ENCODE assay signal across 12 mouse cellular contexts in the genomic region with DNA sequence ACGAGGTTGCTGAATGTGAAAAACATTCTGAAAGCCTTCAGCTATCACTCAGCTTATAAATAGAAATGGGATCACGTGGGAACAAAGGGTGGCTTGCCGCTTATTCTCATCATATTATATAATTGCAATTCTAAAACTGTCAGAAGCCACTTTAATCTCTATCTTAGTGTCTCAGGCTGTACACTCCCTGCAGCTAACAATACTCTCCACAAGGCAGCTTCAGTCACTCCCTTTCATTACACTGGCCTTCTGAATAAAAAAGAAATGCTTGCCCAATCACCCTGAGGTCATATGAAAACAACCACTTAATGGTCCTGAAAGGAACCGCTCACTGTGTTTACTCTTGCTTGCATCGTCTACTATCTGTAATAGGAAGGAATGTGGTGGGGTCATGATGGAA.
DNase-seq lines count a peak whose midpoint lies in the region; ATAC-seq and TF ChIP-seq lines count a peak whose summit lies in the region.
"Had no signal": no experiment of that assay in that cellular context is flagged by ENCODE, and none has a peak within 500 bp of the region (broad histone marks: within the 10 kb centered on the region; RNA-seq: fewer than 3 reads in every experiment).

No protein-coding gene starts in this region.

- peak overlapping the region; percentile 64; the same call in 1 of the 2 replicates for H3K27ac ChIP-seq in forebrain, postnatal 0 days (ENCODE audit: low read depth, low read length)
- no peak overlapping the region for H3K27ac ChIP-seq in neural tube, embryonic 15.5 days (replicated peaks)
- H3K27ac ChIP-seq: embryonic facial prominence, embryonic 10.5 days; intestine, embryonic 15.5 days; midbrain, embryonic 12.5 days had no signal

- no peak for TF ChIP-seq CTCF in forebrain, postnatal 0 days (IDR thresholded peaks at IDR 0.05; ENCODE audit: low read depth)

- H3K4me3 ChIP-seq in forebrain, postnatal 0 days (ENCODE audit: low read depth, low read length): no peak overlapping the region
- no peak overlapping the region for H3K4me3 ChIP-seq in neural tube, embryonic 15.5 days (replicated peaks)
- H3K4me3 ChIP-seq: embryonic facial prominence, embryonic 10.5 days; intestine, embryonic 15.5 days; midbrain, embryonic 12.5 days had no signal

- H3K4me1 ChIP-seq in forebrain, postnatal 0 days (ENCODE audit: insufficient read depth): peaks cover 7% of the 10 kb centered on the region; the same call in 1 of the 2 replicates
- H3K4me1 ChIP-seq in neural tube, embryonic 15.5 days: no peaks in the 10 kb centered on the region
- H3K4me1 ChIP-seq: intestine, embryonic 15.5 days; midbrain, embryonic 12.5 days had no signal

- peaks cover under 1% of the 10 kb centered on the region; the same call in 1 of the 2 replicates for H3K36me3 ChIP-seq in forebrain, postnatal 0 days (ENCODE audit: insufficient read depth)
- no peaks in the 10 kb centered on the region; the same call in 1 of the 2 replicates for H3K36me3 ChIP-seq in neural tube, embryonic 15.5 days
- H3K36me3 ChIP-seq: embryonic facial prominence, embryonic 10.5 days; intestine, embryonic 15.5 days; midbrain, embryonic 12.5 days had no signal

- H3K27me3 ChIP-seq in forebrain, postnatal 0 days (ENCODE audit: insufficient read depth, low read length): no peaks in the 10 kb centered on the region
- H3K27me3 ChIP-seq in neural tube, embryonic 15.5 days (replicated peaks): no peaks in the 10 kb centered on the region
- H3K27me3 ChIP-seq: intestine, embryonic 15.5 days; midbrain, embryonic 12.5 days had no signal

- H3K9ac ChIP-seq in forebrain, postnatal 0 days: no peak overlapping the region
- no peak overlapping the region for H3K9ac ChIP-seq in neural tube, embryonic 15.5 days (replicated peaks)
- H3K9ac ChIP-seq: intestine, embryonic 15.5 days; midbrain, embryonic 12.5 days had no signal

- ATAC-seq in forebrain, postnatal 0 days: peak; percentile 50; the same call in 1 of the 2 replicates
- no peak for ATAC-seq in neural tube, embryonic 15.5 days (ENCODE audit: low FRiP score)
- no peak for ATAC-seq in megakaryocyte-erythroid progenitor cell, adult 5-6 weeks (replicated peaks; ENCODE audit: low FRiP score, low TSS enrichment, poor library complexity, severe bottlenecking)
- ATAC-seq: intestine, embryonic 15.5 days had no signal

- H3K4me2 ChIP-seq in forebrain, postnatal 0 days (ENCODE audit: low read depth): no peak overlapping the region
- H3K4me2 ChIP-seq in neural tube, embryonic 15.5 days: no peak overlapping the region
- H3K4me2 ChIP-seq: intestine, embryonic 15.5 days; midbrain, embryonic 12.5 days had no signal

- peak; percentile 39 for DNase-seq in layer of hippocampus, adult 9-11 months
- no peak for DNase-seq in layer of hippocampus, adult 9-10 months (ENCODE audit: low spot score)
- DNase-seq in testis, postnatal 14 days (ENCODE audit: low spot score): peak; percentile 17
- no peak for DNase-seq in testis, postnatal 10 days (ENCODE audit: low spot score)
- DNase-seq in forebrain, postnatal 0 days: no peak
- DNase-seq: adrenal gland, postnatal 36 days; cerebellum, adult 8-10 months had no signal

- WGBS in forebrain, postnatal 0 days: 17% methylated on average over 5 of the region's 5 CpGs
- 27% methylated on average over 5 of the region's 5 CpGs for WGBS in neural tube, embryonic 15.5 days

- no peaks in the 10 kb centered on the region for H3K9me3 ChIP-seq in forebrain, postnatal 0 days (ENCODE audit: low read length)
- no peaks in the 10 kb centered on the region for H3K9me3 ChIP-seq in neural tube, embryonic 15.5 days (replicated peaks)
- H3K9me3 ChIP-seq: embryonic facial prominence, embryonic 10.5 days; intestine, embryonic 15.5 days; midbrain, embryonic 12.5 days had no signal

Comparison
In these comparisons a context has a peak if more than half of its experiments do, and no peak if none do; other contexts are left out.
1. DNase-seq: peak in layer of hippocampus, adult 9-11 months (single experiment) and testis, postnatal 14 days (single experiment); none in layer of hippocampus, adult 9-10 months (single experiment), testis, postnatal 10 days (single experiment) and forebrain, postnatal 0 days (single experiment).